Mouse (Mus musculus): ENCODE measurements at regions not wholly inside any gene's neighbourhood (a gene's known extent, or its start where the extent isn't known, plus 50 kb on each side); places are given as distances from the start of the nearest gene placed in this dataset.

DNA sequence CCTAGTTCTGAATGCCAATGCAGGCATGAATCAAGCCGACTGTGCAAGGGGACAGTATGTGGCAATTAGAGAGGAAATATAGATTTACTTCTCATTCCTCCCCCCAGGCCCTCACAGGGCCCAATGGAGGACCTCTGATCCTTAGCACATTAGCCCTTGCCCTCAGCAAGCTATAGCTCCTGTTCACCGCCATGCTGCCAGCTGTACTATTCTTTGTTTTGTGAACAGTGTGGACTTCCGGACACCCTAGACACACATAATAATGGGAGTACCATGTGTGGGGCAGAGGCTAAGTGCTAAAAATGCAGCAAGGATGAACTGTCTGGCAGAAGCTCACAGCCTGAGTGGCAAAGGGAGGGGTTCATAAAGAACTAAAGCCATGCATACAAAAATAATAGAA, 99.3 kb upstream of the Cpeb2 start:
- TF ChIP-seq CHD2 (IDR thresholded peaks at IDR 0.05; ENCODE audit: low read depth, low read length): no peak
- TF ChIP-seq ZC3H11A (IDR thresholded peaks at IDR 0.05; ENCODE audit: borderline replicate concordance, low read depth, low read length): no peak

Measured in ES-E14 (cell line).